Mouse (Mus musculus): ENCODE results near the gene Retreg1.

Retreg1 gene

GRCm38 (mm10) chr15:25922007-25922406 is 79.0 kb downstream of the Retreg1 start:
- DNase-seq, result no peak

GRCm38 (mm10) chr15:25923916-25924315 is 80.9 kb downstream of the Retreg1 start:
- DNase-seq, result no peak

DNA sequence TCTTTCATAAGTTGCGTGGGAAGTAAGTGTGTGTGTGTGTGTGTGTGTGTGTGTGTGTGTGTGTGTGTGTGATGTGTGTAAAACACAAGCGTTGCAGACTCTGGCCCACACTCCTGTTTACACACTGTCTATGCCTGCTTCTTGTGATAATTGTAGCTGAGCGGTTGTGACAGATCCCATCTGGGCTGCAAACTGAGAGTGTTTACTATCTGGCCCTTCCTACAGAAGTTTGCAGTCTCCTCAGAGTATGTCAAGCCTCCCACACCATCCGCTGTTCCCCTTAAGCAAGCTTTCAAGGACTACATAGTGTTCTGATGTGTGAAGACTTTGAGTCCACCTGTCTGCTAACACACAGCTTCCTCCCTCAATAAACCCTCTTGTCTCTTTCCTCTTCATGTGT is 83.2 kb downstream of the Retreg1 start:
- DNase-seq, result no peak

DNA sequence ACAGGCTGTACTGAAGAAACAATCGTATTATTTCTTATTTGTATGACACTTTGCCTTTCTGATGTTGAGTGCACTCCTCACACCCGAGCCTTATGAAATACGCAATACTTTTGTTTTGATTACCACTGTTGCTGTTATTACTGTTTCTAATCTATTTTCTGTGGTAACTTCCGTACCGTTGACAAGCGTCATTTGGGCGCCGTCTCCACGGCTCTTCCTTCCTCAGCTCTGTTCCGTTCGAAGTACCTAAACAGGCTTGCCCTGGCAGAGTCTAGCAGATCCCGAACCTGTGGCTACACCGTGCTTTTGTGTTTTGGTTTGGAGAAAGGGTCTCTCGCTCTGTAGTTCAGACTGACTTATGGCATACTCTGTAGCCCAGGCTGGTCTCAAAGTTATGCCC is 84.1 kb downstream of the Retreg1 start:
- DNase-seq, result no peak

GRCm38 (mm10) chr15:25928001-25928400 is 85.0 kb downstream of the Retreg1 start:
- DNase-seq, result no peak

GRCm38 (mm10) chr15:25928831-25929230 is 85.9 kb downstream of the Retreg1 start:
- DNase-seq, result no peak

DNA sequence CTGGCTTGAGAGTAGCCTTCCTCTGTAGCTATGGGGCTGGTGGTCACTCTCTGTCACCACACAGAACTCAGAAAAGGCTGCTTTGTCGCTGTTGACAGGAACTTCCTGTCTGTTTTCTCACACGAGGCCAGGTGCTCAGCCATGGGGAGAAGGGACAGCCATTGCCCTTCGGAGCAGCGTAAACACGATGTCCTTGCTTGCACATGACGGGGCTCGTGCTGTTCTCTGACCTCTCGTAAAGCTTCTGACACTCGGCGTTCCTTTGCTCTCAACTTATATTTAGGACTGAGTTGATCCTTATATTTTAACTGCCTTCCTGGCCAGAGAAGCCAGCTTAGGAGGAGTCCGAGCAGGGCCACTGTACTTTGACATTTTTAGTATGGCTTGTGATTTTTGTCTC is 86.5 kb downstream of the Retreg1 start:
- no peak for DNase-seq

- DNase-seq, result no peak
Measured at GRCm38 (mm10) chr15:25929936-25930335, 87.0 kb downstream of the Retreg1 start.

DNA sequence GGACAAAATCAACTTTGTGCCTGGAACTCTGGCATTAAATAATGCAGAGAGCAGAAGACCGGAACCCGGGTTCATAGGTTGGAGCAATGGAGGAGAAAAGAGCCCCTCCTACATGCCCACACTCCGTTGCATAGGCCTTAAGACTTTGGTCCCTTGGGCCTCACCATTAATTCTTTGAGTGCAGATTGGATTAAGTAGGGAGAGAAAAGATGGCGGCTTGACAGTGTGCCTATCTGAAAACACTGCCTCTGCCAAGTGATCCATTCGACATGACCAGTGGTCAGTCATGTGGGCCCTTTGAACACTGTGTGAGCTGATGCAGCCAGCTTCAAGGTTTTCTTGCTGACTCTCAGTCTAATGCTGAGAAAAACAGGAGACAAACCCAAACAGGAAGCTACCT is 87.7 kb downstream of the Retreg1 start:
- no peak for DNase-seq

- no peak for DNase-seq
Measured at GRCm38 (mm10) chr15:25932497-25932896, 89.5 kb downstream of the Retreg1 start.

- peak; percentile 82 for DNase-seq
Measured at GRCm38 (mm10) chr15:25932937-25933684, 90.1 kb downstream of the Retreg1 start.

DNA sequence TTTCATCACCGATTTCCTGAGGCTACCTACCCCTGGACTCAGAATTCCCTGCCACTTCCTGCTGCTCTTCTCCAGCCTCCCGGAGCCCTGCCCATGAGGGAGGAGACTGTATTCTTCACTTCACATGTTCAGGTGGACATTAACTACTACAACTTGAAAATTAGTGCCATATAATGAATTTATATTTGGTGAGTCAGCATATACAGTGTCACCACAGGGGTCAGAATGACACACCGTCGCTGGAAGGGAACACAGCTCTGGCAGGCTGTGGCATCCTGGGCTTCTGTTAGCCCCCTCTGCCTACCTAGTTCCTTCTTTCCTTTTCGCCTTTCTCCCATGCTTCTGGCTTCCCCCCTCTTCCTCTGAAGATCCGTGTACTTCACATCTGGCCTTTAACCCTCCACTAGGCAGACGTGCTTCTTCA is 90.7 kb downstream of the Retreg1 start:
- DNase-seq, result no peak

- no peak for DNase-seq
Measured at GRCm38 (mm10) chr15:25934411-25934810, 91.4 kb downstream of the Retreg1 start.

DNA sequence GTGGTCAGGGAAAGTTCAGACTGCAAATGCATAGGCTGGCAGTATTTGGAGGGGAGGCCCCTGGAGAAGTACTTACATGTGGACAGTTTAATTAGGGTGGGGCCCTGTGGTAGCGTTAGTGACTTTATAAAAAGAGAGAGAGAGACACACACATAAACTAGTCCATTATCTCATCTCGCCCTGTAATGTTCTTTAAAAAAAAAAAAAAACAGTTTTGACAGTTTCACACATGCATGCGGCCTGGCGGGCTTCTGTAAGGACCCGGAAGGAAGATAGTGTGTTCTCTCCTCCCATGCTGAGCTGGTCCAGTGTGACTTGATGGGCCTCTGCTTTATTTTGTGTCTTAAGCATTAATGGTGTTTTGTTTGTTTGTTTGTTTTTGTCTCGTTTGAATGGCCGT is 95.5 kb downstream of the Retreg1 start:
- no peak for DNase-seq

- DNase-seq, result peak; percentile 39
Measured at GRCm38 (mm10) chr15:25940397-25941377, 97.7 kb downstream of the Retreg1 start.

DNA sequence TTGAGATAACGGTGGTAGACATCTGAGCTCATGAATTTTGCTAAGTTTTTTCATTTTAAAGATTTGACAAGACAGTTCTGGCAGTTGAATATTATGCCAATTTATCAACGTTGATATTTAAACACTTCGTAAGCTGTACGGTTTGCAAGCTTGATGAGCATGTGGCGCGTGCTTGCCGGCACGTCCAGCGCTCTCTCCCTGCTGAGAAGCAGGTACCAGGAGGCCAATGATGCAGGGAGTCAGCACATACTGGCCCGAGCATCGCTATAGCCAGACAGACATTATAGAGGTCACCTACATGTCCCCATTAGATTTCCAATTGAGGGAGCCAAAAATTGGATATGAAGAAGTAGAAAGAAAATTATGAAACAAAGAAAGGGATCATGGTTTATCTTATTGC is 98.5 kb downstream of the Retreg1 start:
- DNase-seq, result no peak

DNA sequence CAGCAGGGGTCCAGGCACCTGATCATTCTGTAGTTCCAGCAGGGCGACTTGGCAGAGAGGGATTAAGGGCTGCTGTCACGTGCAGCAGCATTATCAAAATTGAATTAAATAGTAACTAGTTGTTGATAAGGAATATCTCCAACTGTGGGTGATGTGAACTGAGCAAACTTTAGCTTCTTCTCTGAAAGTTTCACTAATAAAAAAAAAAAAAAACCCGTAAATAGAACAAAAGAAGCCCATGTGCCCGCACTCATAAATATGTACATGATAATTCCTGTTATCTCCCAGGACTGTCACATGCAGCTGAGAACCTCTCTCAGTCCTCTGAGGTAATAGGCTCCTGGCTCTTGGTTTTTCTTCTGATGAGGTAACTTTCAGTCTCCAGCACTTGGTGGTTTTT is 99.4 kb downstream of the Retreg1 start:
- DNase-seq, result no peak

DNA sequence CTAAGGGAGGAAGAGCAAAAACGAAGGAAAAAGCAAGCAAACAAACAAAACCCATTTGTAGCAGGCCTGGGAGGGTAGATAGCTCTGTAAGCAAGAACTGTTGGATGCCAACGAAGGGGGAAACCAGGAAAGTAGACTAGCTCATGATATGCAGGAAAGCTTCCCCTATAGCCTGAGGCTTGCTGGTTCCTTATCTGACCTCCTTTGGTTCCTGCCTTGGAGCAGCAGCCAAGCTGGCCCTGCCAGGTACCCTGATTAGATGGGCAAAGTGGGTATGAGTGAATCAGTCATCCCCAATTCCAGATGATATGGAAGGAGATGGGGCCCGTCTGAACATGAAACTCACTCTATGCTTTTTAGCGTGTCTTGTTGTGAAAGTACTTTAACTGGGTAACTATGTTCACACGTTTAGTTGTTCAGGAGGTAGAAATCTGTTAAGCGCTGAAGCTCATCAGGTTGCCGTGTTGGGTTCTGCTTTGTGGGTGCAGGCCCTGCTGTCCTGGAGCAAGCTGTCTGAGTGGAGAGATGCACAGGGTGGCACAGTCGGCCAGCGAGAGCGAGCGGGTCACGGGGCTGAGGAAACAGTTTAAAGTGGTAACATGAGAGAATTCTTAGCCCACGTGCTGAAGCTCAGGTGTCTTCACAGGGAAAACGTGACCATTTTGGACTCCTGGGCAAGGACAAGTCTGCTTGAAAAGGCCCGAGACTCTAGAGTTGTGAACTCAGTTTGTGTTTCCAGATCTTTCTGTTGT is 100.6 kb downstream of the Retreg1 start:
- no peak for DNase-seq

DNA sequence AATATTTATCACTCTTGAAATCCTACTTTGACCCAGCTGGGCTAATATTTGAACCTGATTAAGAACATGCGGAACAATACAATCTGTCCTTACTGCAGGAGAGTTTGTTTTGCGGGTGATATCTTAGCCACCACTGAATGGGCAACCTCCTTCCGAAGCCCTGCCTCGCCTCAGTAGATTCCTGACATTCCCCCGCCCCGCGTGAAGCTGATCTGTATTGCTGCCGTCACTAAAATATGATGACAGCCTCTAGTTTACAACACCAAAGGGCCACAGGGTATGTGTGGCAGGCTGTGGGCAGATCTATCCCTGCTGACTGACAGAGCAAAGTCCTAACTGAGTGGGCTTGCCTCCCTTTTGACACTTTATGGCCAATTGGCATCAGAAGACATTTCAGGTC is 102.2 kb downstream of the Retreg1 start:
- peak; percentile 39 for DNase-seq

DNA sequence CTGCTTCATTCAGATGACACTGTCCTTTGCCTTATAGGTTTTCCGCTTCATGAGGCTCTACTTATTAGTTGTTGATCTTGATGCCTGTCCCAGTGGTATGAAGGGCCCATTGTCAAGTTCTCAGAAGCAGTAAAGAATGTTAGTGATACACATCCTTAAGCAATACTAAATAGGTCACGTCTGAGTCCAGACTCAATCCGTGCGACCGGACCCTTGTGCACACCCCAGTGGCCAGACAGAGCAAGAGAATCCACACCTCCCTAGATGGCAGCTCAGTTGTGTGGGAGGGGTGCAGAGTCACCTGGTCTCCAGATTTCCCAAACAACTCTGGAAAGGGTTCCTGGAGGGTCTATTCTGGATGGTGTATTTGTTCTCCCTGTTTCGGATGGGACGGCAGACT is 103.5 kb downstream of the Retreg1 start:
- DNase-seq, result no peak

GRCm38 (mm10) chr15:25947383-25947782 is 104.4 kb downstream of the Retreg1 start:
- no peak for DNase-seq

DNA sequence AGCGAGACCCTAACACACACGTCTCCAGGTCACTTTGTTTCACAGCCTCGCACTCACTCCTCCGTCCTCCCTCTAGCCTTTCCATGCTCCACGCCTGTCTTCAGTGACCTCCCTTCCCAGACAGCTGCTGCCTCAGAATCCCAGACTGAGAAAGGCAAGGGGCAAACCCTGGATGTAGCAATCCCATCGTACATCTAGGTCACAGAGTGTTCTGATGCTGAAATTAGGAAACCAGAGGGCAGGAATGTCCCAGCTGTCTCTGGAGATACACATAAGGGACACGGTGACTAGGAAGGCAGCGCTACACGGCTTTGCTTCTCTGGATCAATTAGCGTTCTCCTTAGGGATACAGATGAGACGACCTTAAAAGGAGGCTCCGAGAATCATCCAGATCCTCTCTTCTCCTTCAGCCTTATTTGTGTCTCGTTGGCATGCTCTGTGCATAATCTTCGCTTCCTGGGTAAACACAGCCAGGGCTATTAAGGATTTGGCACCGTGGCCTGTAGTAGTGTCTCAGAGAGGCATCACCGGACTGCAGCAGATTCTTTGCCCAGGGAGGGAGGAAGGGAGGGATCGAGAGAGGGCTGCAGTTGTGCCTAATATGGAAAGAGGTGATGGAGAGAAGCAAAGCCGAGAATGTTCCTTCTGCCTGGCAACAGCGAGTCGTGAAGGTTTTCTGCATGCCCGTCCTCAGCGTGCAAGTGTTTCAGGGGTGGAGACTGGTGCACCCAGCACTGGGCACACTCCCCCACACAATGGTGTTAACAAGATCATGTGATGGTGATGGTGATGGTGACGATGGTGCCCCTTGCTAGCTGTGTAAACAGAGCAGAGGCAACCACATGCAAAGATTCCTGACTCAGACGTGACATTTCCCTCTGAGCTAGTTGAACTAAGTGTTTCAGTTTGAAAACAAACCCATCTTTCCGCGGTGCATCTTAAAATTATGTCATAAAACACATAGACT is 105.6 kb downstream of the Retreg1 start:
- peak; percentile 32 for DNase-seq
